10 mouse cellular contexts compared by ENCODE assay signal in the genomic region with DNA sequence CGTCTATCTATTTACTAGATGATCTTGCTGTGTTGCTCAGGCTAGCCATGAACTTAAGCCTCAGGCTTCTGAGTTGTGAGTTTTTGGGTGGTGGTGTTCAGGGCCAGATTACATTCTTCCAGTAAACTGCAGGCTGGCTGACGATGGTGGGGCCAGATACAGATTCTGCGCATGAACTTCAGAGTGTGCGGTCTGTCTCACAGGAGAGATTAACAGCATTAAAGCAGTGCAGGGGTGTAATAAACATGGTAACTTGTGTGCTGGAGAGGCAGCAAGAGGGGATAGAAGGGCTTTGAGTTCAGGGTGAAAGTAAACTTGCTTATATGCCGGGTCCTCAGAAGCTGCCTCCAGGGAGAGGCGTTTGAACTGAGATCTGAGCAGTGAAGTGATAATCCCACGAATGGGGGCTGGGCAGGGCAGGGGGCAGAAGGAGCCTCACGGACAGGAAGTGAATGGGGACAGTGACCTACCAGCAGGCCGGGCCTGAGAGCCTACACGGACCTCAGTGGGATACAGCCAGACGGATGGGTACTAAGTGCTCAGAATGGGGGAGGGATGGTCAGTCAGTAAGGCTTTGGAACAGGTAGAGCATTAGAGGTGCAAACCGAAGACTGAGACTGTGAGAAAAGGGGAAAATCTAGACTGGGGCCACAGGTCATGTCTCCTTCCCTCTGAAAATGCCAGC. TPM values are rescaled to one million over a fixed set of nuclear protein-coding genes. Genes with fewer than 3 reads are reported as not detected.
DNase-seq lines count a peak whose midpoint lies in the region; ATAC-seq and TF ChIP-seq lines count a peak whose summit lies in the region.
"Had no signal": no experiment of that assay in that cellular context is flagged by ENCODE, and none has a peak within 500 bp of the region (broad histone marks: within the 10 kb centered on the region; RNA-seq: fewer than 3 reads in every experiment).

No protein-coding gene starts in this region.

- H3K4me1 ChIP-seq in forebrain, embryonic 13.5 days: peaks cover 79% of the 10 kb centered on the region
- H3K4me1 ChIP-seq in forebrain, embryonic 10.5 days: peaks cover 62% of the 10 kb centered on the region
- H3K4me1 ChIP-seq in limb, embryonic 13.5 days: peaks cover 45% of the 10 kb centered on the region
- peaks cover 23% of the 10 kb centered on the region for H3K4me1 ChIP-seq in limb, embryonic 10.5 days
- H3K4me1 ChIP-seq in limb, embryonic 14.5 days (ENCODE audit: control insufficient read depth, insufficient read depth, low read length): peaks cover 35% of the 10 kb centered on the region
- peaks cover 43% of the 10 kb centered on the region for H3K4me1 ChIP-seq in neural tube, embryonic 15.5 days

- no peaks in the 10 kb centered on the region for H3K27me3 ChIP-seq in forebrain, embryonic 13.5 days
- no peaks in the 10 kb centered on the region for H3K27me3 ChIP-seq in forebrain, embryonic 10.5 days (ENCODE audit: poor library complexity, severe bottlenecking)
- no peaks in the 10 kb centered on the region for H3K27me3 ChIP-seq in limb, embryonic 13.5 days
- H3K27me3 ChIP-seq in limb, embryonic 10.5 days (ENCODE audit: low read depth, poor library complexity, severe bottlenecking): no peaks in the 10 kb centered on the region
- no peaks in the 10 kb centered on the region for H3K27me3 ChIP-seq in limb, embryonic 14.5 days (ENCODE audit: control insufficient read depth, insufficient read depth, low read length)
- H3K27me3 ChIP-seq in neural tube, embryonic 15.5 days (replicated peaks): no peaks in the 10 kb centered on the region
- H3K27me3 ChIP-seq: limb, embryonic 15.5 days had no signal

- no peak for ATAC-seq in forebrain, embryonic 13.5 days
- ATAC-seq in limb, embryonic 13.5 days (ENCODE audit: low FRiP score, low read depth): no peak
- ATAC-seq in limb, embryonic 14.5 days (ENCODE audit: low FRiP score, low read depth): no peak
- no peak for ATAC-seq in neural tube, embryonic 15.5 days (ENCODE audit: low FRiP score)

- peak overlapping the region; percentile 44 for H3K4me2 ChIP-seq in forebrain, embryonic 13.5 days
- H3K4me2 ChIP-seq in limb, embryonic 13.5 days (replicated peaks): peak overlapping the region; percentile 27; the same call in 1 of the 2 replicates
- H3K4me2 ChIP-seq in limb, embryonic 14.5 days (replicated peaks; ENCODE audit: low read depth, low read length, severe bottlenecking): peak overlapping the region; percentile 21; the same call in 1 of the 2 replicates
- H3K4me2 ChIP-seq in neural tube, embryonic 15.5 days: peak overlapping the region; percentile 23
- H3K4me2 ChIP-seq: limb, embryonic 15.5 days had no signal

- 0 out of 2 replicates have a peak overlapping the region, but pooled peaks have one; percentile 26 for H3K9ac ChIP-seq in forebrain, embryonic 13.5 days
- H3K9ac ChIP-seq in limb, embryonic 13.5 days: no peak overlapping the region
- no peak overlapping the region for H3K9ac ChIP-seq in limb, embryonic 14.5 days (ENCODE audit: low read depth, low read length, severe bottlenecking)
- no peak overlapping the region for H3K9ac ChIP-seq in neural tube, embryonic 15.5 days (replicated peaks)
- H3K9ac ChIP-seq: limb, embryonic 15.5 days had no signal

- TF ChIP-seq POLR2A in limb, embryonic 14.5 days (IDR thresholded peaks at IDR 0.05; ENCODE audit: borderline replicate concordance, extremely low read depth, insufficient read depth, insufficient read length): no peak

- H3K27ac ChIP-seq in forebrain, embryonic 13.5 days: no peak overlapping the region
- no peak overlapping the region for H3K27ac ChIP-seq in forebrain, embryonic 10.5 days
- no peak overlapping the region for H3K27ac ChIP-seq in limb, embryonic 13.5 days
- no peak overlapping the region for H3K27ac ChIP-seq in limb, embryonic 10.5 days
- no peak overlapping the region for H3K27ac ChIP-seq in limb, embryonic 14.5 days (replicated peaks; ENCODE audit: low read depth, low read length)
- no peak overlapping the region for H3K27ac ChIP-seq in neural tube, embryonic 15.5 days (replicated peaks)
- H3K27ac ChIP-seq: gastrocnemius, adult 2 months; limb, embryonic 15.5 days had no signal

- WGBS in forebrain, embryonic 13.5 days: 73% methylated on average over 12 of the region's 12 CpGs
- 71% methylated on average over 12 of the region's 12 CpGs for WGBS in forebrain, embryonic 10.5 days
- WGBS in limb, embryonic 13.5 days: 51% methylated on average over 12 of the region's 12 CpGs
- WGBS in limb, embryonic 10.5 days: 59% methylated on average over 12 of the region's 12 CpGs
- 49% methylated on average over 12 of the region's 12 CpGs for WGBS in limb, embryonic 14.5 days
- WGBS in neural tube, embryonic 15.5 days: 65% methylated on average over 12 of the region's 12 CpGs

- H3K36me3 ChIP-seq in forebrain, embryonic 13.5 days (ENCODE audit: poor library complexity, severe bottlenecking): peaks cover 16% of the 10 kb centered on the region
- H3K36me3 ChIP-seq in forebrain, embryonic 10.5 days (replicated peaks): peaks cover 65% of the 10 kb centered on the region
- peaks cover 3% of the 10 kb centered on the region for H3K36me3 ChIP-seq in limb, embryonic 13.5 days
- 0 out of 2 replicates have a peak, but pooled peaks cover 3% of the 10 kb centered on the region for H3K36me3 ChIP-seq in limb, embryonic 10.5 days
- H3K36me3 ChIP-seq in limb, embryonic 14.5 days (ENCODE audit: control insufficient read depth, insufficient read depth, low read length): peaks cover 9% of the 10 kb centered on the region; the same call in 1 of the 2 replicates
- H3K36me3 ChIP-seq in neural tube, embryonic 15.5 days: no peaks in the 10 kb centered on the region

- no peak for DNase-seq in forebrain, embryonic 10.5 days (ENCODE audit: extremely low spot score, low spot score)
- no peak for DNase-seq in limb, embryonic 10.5 days (ENCODE audit: low spot score)
- DNase-seq in limb, embryonic 14.5 days (ENCODE audit: low spot score): no peak
- no peak for DNase-seq in thymus, postnatal 4 days
- DNase-seq in embryo, embryonic 9.5 days (ENCODE audit: extremely low spot score): no peak
- DNase-seq: gastrocnemius, adult 2 months had no signal

- no peak overlapping the region for H3K4me3 ChIP-seq in forebrain, embryonic 13.5 days
- no peak overlapping the region for H3K4me3 ChIP-seq in forebrain, embryonic 10.5 days
- H3K4me3 ChIP-seq in limb, embryonic 13.5 days: no peak overlapping the region
- no peak overlapping the region for H3K4me3 ChIP-seq in limb, embryonic 10.5 days
- H3K4me3 ChIP-seq in limb, embryonic 14.5 days (replicated peaks; ENCODE audit: low read length): no peak overlapping the region
- H3K4me3 ChIP-seq in neural tube, embryonic 15.5 days (replicated peaks): no peak overlapping the region
- H3K4me3 ChIP-seq: gastrocnemius, adult 2 months; limb, embryonic 15.5 days had no signal

- no peaks in the 10 kb centered on the region for H3K9me3 ChIP-seq in forebrain, embryonic 13.5 days (replicated peaks)
- no peaks in the 10 kb centered on the region for H3K9me3 ChIP-seq in forebrain, embryonic 10.5 days
- no peaks in the 10 kb centered on the region for H3K9me3 ChIP-seq in limb, embryonic 13.5 days
- no peaks in the 10 kb centered on the region for H3K9me3 ChIP-seq in limb, embryonic 10.5 days (replicated peaks)
- no peaks in the 10 kb centered on the region for H3K9me3 ChIP-seq in limb, embryonic 14.5 days (ENCODE audit: control insufficient read depth, low read length)
- H3K9me3 ChIP-seq in neural tube, embryonic 15.5 days (replicated peaks): no peaks in the 10 kb centered on the region
- H3K9me3 ChIP-seq: limb, embryonic 15.5 days had no signal

RNA-seq across cellular contexts. Expression of gene Sh3rf1, which starts 6.0 kb away (rescaled TPM):
- 31.4 and 34.5 TPM in 2 replicates for polyA plus RNA-seq in forebrain, embryonic 13.5 days (2015; fragmentation: Nextera tagmentation; extraction: Ambion mirVana)
- polyA plus RNA-seq in forebrain, embryonic 10.5 days (2016; fragmentation: Nextera tagmentation; extraction: Ambion mirVana): 18.1 and 18.2 TPM in 2 replicates
- polyA plus RNA-seq in limb, embryonic 13.5 days (2015; fragmentation: Nextera tagmentation; extraction: Ambion mirVana): 11.4 and 12.8 TPM in 2 replicates
- polyA plus RNA-seq in limb, embryonic 10.5 days (2016; fragmentation: Nextera tagmentation; extraction: Ambion mirVana): 7.7 and 7.8 TPM in 2 replicates
- polyA plus RNA-seq in limb, embryonic 14.5 days (2012; rRNA removed): 8.8 and 9.9 TPM in 2 replicates
- polyA plus RNA-seq in limb, embryonic 14.5 days (2014; fragmentation: Nextera tagmentation; extraction: Ambion mirVana): 12.8 and 15.2 TPM in 2 replicates
- 19.0 and 20.8 TPM in 2 replicates for polyA plus RNA-seq in neural tube, embryonic 15.5 days (2015; fragmentation: Nextera tagmentation; extraction: Ambion mirVana)
